Mouse (Mus musculus) left cerebral cortex, adult 6 months (tissue): ENCODE data around the gene Zfp3. TPM values are rescaled to one million over a fixed set of nuclear protein-coding genes. Genes with fewer than 3 reads are reported as not detected.

Experiments
- long read RNA-seq, 2 experiments: library from polyadenylated mRNA; unstranded; transcript quantifications; one replicate each; pipeline ENCODE4 v2.0.0; 2019 to 2020
- polyA plus RNA-seq: library from polyadenylated mRNA; unstranded; fragments of <200 nt; fragmentation: Nextera tagmentation; gene quantifications from 2 replicates; pipeline ENCODE4 v1.2.3, GENCODE M21; 2021

Zfp3 gene
- 10.3 and 10.8 TPM in 2 replicates for polyA plus RNA-seq
- long read RNA-seq, experiment 1, transcript Zfp3-201 (2 exons, 2,061 nt): major isoform, 115 of 130 reads
- long read RNA-seq, experiment 1, partial matches to known transcripts: 0 of 130 reads
- long read RNA-seq, experiment 1, other reads (novel, unspliced or antisense): 15 of 130 reads
- long read RNA-seq, experiment 2, transcript Zfp3-201 (2 exons, 2,061 nt): major isoform, 12 of 15 reads
- long read RNA-seq, experiment 2, partial matches to known transcripts: 3 of 15 reads
- long read RNA-seq, experiment 2, other reads (novel, unspliced or antisense): 0 of 15 reads

GRCm38 (mm10) chr11:70763936-70764808, at the start of gene Zfp3:
Zfp3 (plus strand) TSS chr11:70764209.

GRCm38 (mm10) chr11:70812365-70812764, 48.4 kb downstream of the Zfp3 start, which contains the start of gene Scimp:
Scimp (minus strand) TSS chr11:70812586.

Other genes starting within 250 kb of the Zfp3 start
- 0.33 and 0.36 TPM in 2 replicates for gene Vmo1, start 249.6 kb upstream of the Zfp3 start, polyA plus RNA-seq
- 0.38 TPM in 1 of 2 replicates, not detected in the other for gene Gltpd2, start 245.0 kb upstream of the Zfp3 start, polyA plus RNA-seq
- 559 and 574 TPM in 2 replicates for gene Psmb6, start 238.8 kb upstream of the Zfp3 start, polyA plus RNA-seq
- gene Gm40193, start 231.3 kb upstream of the Zfp3 start, polyA plus RNA-seq: not detected in 2 replicates
- gene Pld2, start 224.1 kb upstream of the Zfp3 start, polyA plus RNA-seq: 5.1 and 8.5 TPM in 2 replicates
- gene Mink1, start 201.3 kb upstream of the Zfp3 start, polyA plus RNA-seq: 16.0 and 79.5 TPM in 2 replicates
- not detected in 2 replicates for gene 4930544D05Rik, start 148.4 kb upstream of the Zfp3 start, polyA plus RNA-seq
- 0.31 TPM in 1 of 2 replicates, not detected in the other for gene Chrne, start 145.0 kb upstream of the Zfp3 start, polyA plus RNA-seq
- 0.10 TPM in 2 replicates for gene Gp1ba, start 125.1 kb upstream of the Zfp3 start, polyA plus RNA-seq
- 81.8 and 93.4 TPM in 2 replicates for gene Rnf167, start 117.0 kb upstream of the Zfp3 start, polyA plus RNA-seq
- 175 and 205 TPM in 2 replicates for gene Slc25a11, start 116.7 kb upstream of the Zfp3 start, polyA plus RNA-seq
- gene Pfn1, start 109.6 kb upstream of the Zfp3 start, polyA plus RNA-seq: 296 and 431 TPM in 2 replicates
- gene Eno3, start 107.0 kb upstream of the Zfp3 start, polyA plus RNA-seq: 4.1 and 5.0 TPM in 2 replicates
- gene Spag7, start 94.8 kb upstream of the Zfp3 start, polyA plus RNA-seq: 75.7 and 84.4 TPM in 2 replicates
- 53.9 and 107 TPM in 2 replicates for gene Camta2, start 76.1 kb upstream of the Zfp3 start, polyA plus RNA-seq
- 3.7 and 3.8 TPM in 2 replicates for gene Inca1, start 64.1 kb upstream of the Zfp3 start, polyA plus RNA-seq
- 0.82 and 4.5 TPM in 2 replicates for gene Kif1c, start 63.7 kb upstream of the Zfp3 start, polyA plus RNA-seq
- 0.20 TPM in 1 of 2 replicates, not detected in the other for gene Scimp, start 48.4 kb downstream of the Zfp3 start, polyA plus RNA-seq
- 88.3 and 101 TPM in 2 replicates for gene Rabep1, start 80.6 kb downstream of the Zfp3 start, polyA plus RNA-seq
- 25.6 and 31.6 TPM in 2 replicates for gene Nup88, start 205.8 kb downstream of the Zfp3 start, polyA plus RNA-seq
- 42.2 and 53.7 TPM in 2 replicates for gene Rpain, start 206.0 kb downstream of the Zfp3 start, polyA plus RNA-seq
- 187 and 197 TPM in 2 replicates for gene C1qbp, start 218.8 kb downstream of the Zfp3 start, polyA plus RNA-seq
- gene Dhx33, start 240.2 kb downstream of the Zfp3 start, polyA plus RNA-seq: 5.9 and 7.5 TPM in 2 replicates